Mouse (Mus musculus) erythroid progenitor cell, adult 5-6 weeks (primary cell): ENCODE measurements around the gene Kctd7. TPM values are rescaled to one million over a fixed set of nuclear protein-coding genes. Genes with fewer than 3 reads are reported as not detected.
A peak's percentile ranks its signal among the peaks of the same experiment; 100 is the strongest.

ENCODE experiments used
- ATAC-seq: replicated peaks from 2 replicates; pipeline ENCODE4 v1.8.0; 2016; ENCODE audit warnings: moderate number of reproducible peaks, mild to moderate bottlenecking, moderate TSS enrichment, inconsistent platforms; ENCODE audit not compliant: poor library complexity, low FRiP score, severe bottlenecking
- total RNA-seq, 2 experiments: library from RNA; stranded (forward) in 1 of 2; stranded (reverse) in 1 of 2; fragments of 150-400 nt in 1 of 2; fragments of 186-747, 209-891 nt in 1 of 2; gene quantifications; 2 replicates each; pipeline versions ENCODE4 v1.2.3 to v1.2.4; 2015 to 2017; ENCODE audit warnings: low replicate concordance in 2 of 2

Kctd7 gene
- total RNA-seq, 2 experiments from 2014 or later, result 15.1 to 19.2 TPM

- no peak for ATAC-seq
Observed at GRCm38 (mm10) chr5:130141138-130141537, 3.5 kb upstream of the Kctd7 start.

- no peak for ATAC-seq
Observed at GRCm38 (mm10) chr5:130142041-130142440, 2.6 kb upstream of the Kctd7 start.

- ATAC-seq, result no peak
Observed at GRCm38 (mm10) chr5:130143101-130143500, 1.6 kb upstream of the Kctd7 start.

- ATAC-seq, result peak; percentile 71
Observed at GRCm38 (mm10) chr5:130143977-130144333, 706 bp upstream of the Kctd7 start.

GRCm38 (mm10) chr5:130145961-130146360 lies 1.3 kb downstream of the Kctd7 start:
- ATAC-seq, result no peak

- no peak for ATAC-seq
Observed at GRCm38 (mm10) chr5:130149726-130150310, 5.2 kb downstream of the Kctd7 start.

GRCm38 (mm10) chr5:130154286-130154685 lies 9.6 kb downstream of the Kctd7 start:
- ATAC-seq, result no peak

- no peak for ATAC-seq
Observed at GRCm38 (mm10) chr5:130158545-130158944, 13.9 kb downstream of the Kctd7 start.

GRCm38 (mm10) chr5:130159761-130160201 lies 15.1 kb downstream of the Kctd7 start:
- ATAC-seq, result no peak

GRCm38 (mm10) chr5:130163670-130164069 lies 19.0 kb downstream of the Kctd7 start:
- peak; percentile 95 for ATAC-seq

- 0 out of 2 replicates have a peak, but pooled peaks have one; percentile 35 for ATAC-seq
Observed at GRCm38 (mm10) chr5:130165213-130165612, 20.6 kb downstream of the Kctd7 start.

- ATAC-seq, result no peak
Observed at GRCm38 (mm10) chr5:130169109-130169508, 24.4 kb downstream of the Kctd7 start.

- peak; percentile 86 for ATAC-seq
Observed at GRCm38 (mm10) chr5:130170666-130171422, 26.2 kb downstream of the Kctd7 start.

GRCm38 (mm10) chr5:130171423-130171954 lies 26.8 kb downstream of the Kctd7 start, which contains the start of gene Rabgef1:
Gene Rabgef1, plus strand, starts transcription at chr5:130171798.
- ATAC-seq, result peak; percentile 80

- ATAC-seq, result peak; percentile 20; the same call in 1 of the 2 replicates
Observed at GRCm38 (mm10) chr5:130171956-130172601, 27.4 kb downstream of the Kctd7 start.

- no peak for ATAC-seq
Observed at GRCm38 (mm10) chr5:130173012-130173411, 28.4 kb downstream of the Kctd7 start.

GRCm38 (mm10) chr5:130177871-130178270 lies 33.2 kb downstream of the Kctd7 start:
- no peak for ATAC-seq

GRCm38 (mm10) chr5:130180362-130180761 lies 35.7 kb downstream of the Kctd7 start:
- no peak for ATAC-seq

GRCm38 (mm10) chr5:130181740-130182540 lies 37.3 kb downstream of the Kctd7 start:
- ATAC-seq, result no peak

- no peak for ATAC-seq
Observed at GRCm38 (mm10) chr5:130182541-130182821, 37.8 kb downstream of the Kctd7 start.
